Comparison of ENCODE assay signal across 29 mouse cellular contexts in the genomic region with DNA sequence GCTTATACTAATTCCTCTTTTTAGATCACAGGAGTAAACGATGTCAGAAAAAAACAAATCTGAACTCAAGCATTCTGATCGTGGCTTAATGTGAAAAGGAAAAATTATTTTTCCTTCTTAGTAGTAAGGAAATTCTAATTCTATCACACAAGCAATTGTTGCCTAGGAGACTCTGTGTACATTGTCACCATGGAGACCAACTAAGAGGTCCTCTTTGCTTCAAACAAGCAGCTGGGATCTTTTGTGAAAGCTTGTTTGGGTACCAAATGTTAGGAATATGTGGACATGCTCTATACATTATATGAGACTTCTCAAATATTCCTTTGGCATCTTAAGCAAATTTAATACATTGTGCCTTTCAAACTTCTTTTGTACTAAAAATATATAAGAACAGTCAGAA.
DNase-seq lines count a peak whose midpoint lies in the region; ATAC-seq and TF ChIP-seq lines count a peak whose summit lies in the region.
"Had no signal": no experiment of that assay in that cellular context is flagged by ENCODE, and none has a peak within 500 bp of the region (broad histone marks: within the 10 kb centered on the region; RNA-seq: fewer than 3 reads in every experiment).

No protein-coding gene starts in this region.

- no peaks in the 10 kb centered on the region for H3K9me3 ChIP-seq in midbrain, postnatal 0 days (ENCODE audit: low read length)
- H3K9me3 ChIP-seq: heart, embryonic 15.5 days; hindbrain, embryonic 13.5 days; limb, embryonic 15.5 days; liver, embryonic 15.5 days; lung, embryonic 15.5 days; neural tube, embryonic 12.5 days had no signal

- no peak for ATAC-seq in frontal cortex, adult (ENCODE audit: low TSS enrichment)
- 0 out of 2 replicates have a peak, but pooled peaks have one; percentile 52 for ATAC-seq in midbrain, postnatal 0 days (ENCODE audit: low FRiP score)
- ATAC-seq: Patski had no signal

- no peak overlapping the region for H3K4me2 ChIP-seq in midbrain, postnatal 0 days (ENCODE audit: low read depth, low read length, poor library complexity, severe bottlenecking)
- H3K4me2 ChIP-seq: heart, embryonic 15.5 days; hindbrain, embryonic 13.5 days; limb, embryonic 15.5 days; liver, embryonic 15.5 days; lung, embryonic 15.5 days; neural tube, embryonic 12.5 days had no signal

- TF ChIP-seq CTCF in midbrain, postnatal 0 days (IDR thresholded peaks at IDR 0.05), result no peak

- no peak overlapping the region for H3K4me3 ChIP-seq in midbrain, postnatal 0 days (ENCODE audit: low read depth, low read length)
- H3K4me3 ChIP-seq: heart, embryonic 15.5 days; hindbrain, embryonic 13.5 days; limb, embryonic 15.5 days; liver, embryonic 15.5 days; lung, embryonic 15.5 days; neural tube, embryonic 12.5 days had no signal

- no peaks in the 10 kb centered on the region; the same call in 1 of the 2 replicates for H3K4me1 ChIP-seq in midbrain, postnatal 0 days (ENCODE audit: insufficient read depth, low read length)
- H3K4me1 ChIP-seq: heart, embryonic 15.5 days; hindbrain, embryonic 13.5 days; limb, embryonic 15.5 days; liver, embryonic 15.5 days; lung, embryonic 15.5 days; neural tube, embryonic 12.5 days had no signal

- 48% methylated on average over 2 of the region's 2 CpGs for WGBS in midbrain, postnatal 0 days

- DNase-seq in frontal cortex, adult 2 months (ENCODE audit: extremely low spot score in 1 of 2, low spot score in 1 of 2), result peak; percentile 14 to 20
- DNase-seq in left cerebral cortex, adult 11 months (ENCODE audit: low spot score), result peak; percentile 4
- DNase-seq in left cerebral cortex, adult 18-20 months (ENCODE audit: low spot score in 2 of 2), result no peak
- DNase-seq in embryo, embryonic 10.5 days (ENCODE audit: low spot score), result peak; percentile 14
- DNase-seq in midbrain, postnatal 0 days (ENCODE audit: low spot score), result peak; percentile 65
- no peak for DNase-seq in thymus, postnatal 10 days (ENCODE audit: low spot score in 2 of 2)
- DNase-seq: adrenal gland, postnatal 36 days; B cell, adult 2 months; cerebellum, adult 11-12 months; cerebellum, postnatal 10 days; heart, postnatal 36 days; kidney, adult 2 months; left cerebral cortex, postnatal 4 days; lung, postnatal 4 days; retina, postnatal 1 day; right cerebral cortex, postnatal 25 days; spleen, adult 18-20 months; thymus, postnatal 36 days had no signal

- no peaks in the 10 kb centered on the region for H3K27me3 ChIP-seq in midbrain, postnatal 0 days (ENCODE audit: insufficient read depth, low read length)
- H3K27me3 ChIP-seq: CH12.LX; heart, embryonic 15.5 days; hindbrain, embryonic 13.5 days; limb, embryonic 15.5 days; liver, embryonic 15.5 days; lung, embryonic 15.5 days; neural tube, embryonic 12.5 days; Patski had no signal

- H3K27ac ChIP-seq in midbrain, postnatal 0 days (ENCODE audit: low read depth, low read length), result no peak overlapping the region
- H3K27ac ChIP-seq: heart, embryonic 15.5 days; hindbrain, embryonic 13.5 days; kidney, postnatal 0 days; limb, embryonic 15.5 days; liver, embryonic 15.5 days; lung, embryonic 15.5 days; neural tube, embryonic 12.5 days had no signal

- no peak overlapping the region for H3K9ac ChIP-seq in midbrain, postnatal 0 days (replicated peaks; ENCODE audit: low read length, poor library complexity, severe bottlenecking)
- H3K9ac ChIP-seq: heart, embryonic 15.5 days; hindbrain, embryonic 13.5 days; limb, embryonic 15.5 days; liver, embryonic 15.5 days; lung, embryonic 15.5 days; neural tube, embryonic 12.5 days had no signal

- no peaks in the 10 kb centered on the region for H3K36me3 ChIP-seq in midbrain, postnatal 0 days (ENCODE audit: insufficient read depth, low read length)
- H3K36me3 ChIP-seq: G1E; heart, embryonic 15.5 days; hindbrain, embryonic 13.5 days; limb, embryonic 15.5 days; liver, embryonic 15.5 days; lung, embryonic 15.5 days; neural tube, embryonic 12.5 days had no signal

Comparison
In these comparisons a context has a peak if more than half of its experiments do, and no peak if none do; other contexts are left out.
1. DNase-seq: peak in frontal cortex, adult 2 months (2 of 2), left cerebral cortex, adult 11 months (single experiment), embryo, embryonic 10.5 days (single experiment) and midbrain, postnatal 0 days (single experiment); none in left cerebral cortex, adult 18-20 months (0 of 2) and thymus, postnatal 10 days (0 of 2).